Mouse (Mus musculus) heart, postnatal 36 days (tissue): ENCODE results near the gene Ros1. TPM values are rescaled to one million over a fixed set of nuclear protein-coding genes. Genes with fewer than 3 reads are reported as not detected.

ENCODE experiments used
- DNase-seq, 2 experiments: peaks; one replicate each; pipeline ENCODE4 v3.0.0; 2021 to 2022
- intact Hi-C: fragments of 180-260 bp; cut with DNase I; formaldehyde crosslinking; loops from one replicate; pipeline ENCODE4 v1.15.1; 2025
- total RNA-seq, 2 experiments: library from RNA; stranded (reverse); gene quantifications; 2 replicates each; pipeline ENCODE4 v1.2.3; 2021

The Ros1 gene
- under 1 TPM in 1 of 2 experiments, not detected in 1; 0.03 TPM for total RNA-seq

GRCm38 (mm10) chr10:52194957-52195852 is at the start of gene Ros1:
Gene Ros1 (minus strand): TSS chr10:52195244.
- no peak for DNase-seq
- intact Hi-C loops: no loop called here

GRCm38 (mm10) chr10:52242680-52243323 is 47.8 kb upstream of the Ros1 start:
- intact Hi-C loops: no loop called here
- DNase-seq: no peak

- DNase-seq: no peak
- intact Hi-C loops: no loop called here
These were observed 47.0 kb upstream of the Ros1 start for GRCm38 (mm10) chr10:52242015-52242414.

- no peak for DNase-seq
- intact Hi-C loops: no loop called here
These were observed 40.4 kb upstream of the Ros1 start for GRCm38 (mm10) chr10:52235461-52235860.

GRCm38 (mm10) chr10:52234654-52234981 is 39.6 kb upstream of the Ros1 start:
- intact Hi-C loops: loop anchor here (5.0 kb wide), 1 partner anchor 58 kb away; no protein-coding TSS in a partner anchor
- no peak for DNase-seq

GRCm38 (mm10) chr10:52233969-52234653 is 39.1 kb upstream of the Ros1 start:
- DNase-seq: no peak
- intact Hi-C loops: loop anchor here (2.0 to 5.0 kb wide), 3 partner anchors 45 to 151 kb away; no protein-coding TSS in a partner anchor

GRCm38 (mm10) chr10:52233301-52233968 is 38.4 kb upstream of the Ros1 start, which contains the start of gene Dcbld1:
Gene Dcbld1 (plus strand): TSS chr10:52233619.
- intact Hi-C loops: loop anchor here (2.0 to 5.0 kb wide), 3 partner anchors 45 to 151 kb away; no protein-coding TSS in a partner anchor
- DNase-seq: peak; percentile 63 to 72

- intact Hi-C loops: loop anchor here (1.0 to 5.0 kb wide), 5 partner anchors 46 to 152 kb away; no protein-coding TSS in a partner anchor
- peak; percentile 43 to 47 for DNase-seq
These were observed 37.4 kb upstream of the Ros1 start for GRCm38 (mm10) chr10:52232196-52233176.

- DNase-seq: no peak
- intact Hi-C loops: loop anchor here (5.0 kb wide), 1 partner anchor 168 kb away; the partner anchor contains the start of gene Nepn
These were observed 24.6 kb upstream of the Ros1 start for GRCm38 (mm10) chr10:52219600-52219999.

- no peak for DNase-seq
These were observed 22.5 kb upstream of the Ros1 start for GRCm38 (mm10) chr10:52217564-52217934.

GRCm38 (mm10) chr10:52216797-52217563 is 21.9 kb upstream of the Ros1 start:
- intact Hi-C loops: loop anchor here (1.0 to 5.0 kb wide), 2 partner anchors 114 to 170 kb away; partner anchors contain the start of gene Nepn
- DNase-seq: peak; percentile 56 to 65

More at GRCm38 (mm10) chr10:52217564-52217934, 22.5 kb upstream of the Ros1 start:
- intact Hi-C loops: loop anchor here (1.0 to 5.0 kb wide), 2 partner anchors 114 to 170 kb away; partner anchors contain the start of gene Nepn

- no peak for DNase-seq
- intact Hi-C loops: loop anchor here (5.0 kb wide), 1 partner anchor 172 kb away; the partner anchor contains the start of gene Nepn
These were observed 20.3 kb upstream of the Ros1 start for GRCm38 (mm10) chr10:52215267-52215818.

- intact Hi-C loops: no loop called here
- no peak for DNase-seq
These were observed 9.0 kb upstream of the Ros1 start for GRCm38 (mm10) chr10:52204006-52204405.

GRCm38 (mm10) chr10:52185900-52186299 is 9.1 kb downstream of the Ros1 start:
- DNase-seq: no peak
- intact Hi-C loops: no loop called here

- no peak for DNase-seq
- intact Hi-C loops: no loop called here
These were observed 12.2 kb downstream of the Ros1 start for GRCm38 (mm10) chr10:52182878-52183277.

- intact Hi-C loops: no loop called here
- no peak for DNase-seq
These were observed 20.7 kb downstream of the Ros1 start for GRCm38 (mm10) chr10:52174376-52174775.

- intact Hi-C loops: no loop called here
- DNase-seq: no peak
These were observed 24.6 kb downstream of the Ros1 start for GRCm38 (mm10) chr10:52170489-52170888.

GRCm38 (mm10) chr10:52169841-52170240 is 25.2 kb downstream of the Ros1 start:
- intact Hi-C loops: no loop called here
- DNase-seq: no peak
